Mouse (Mus musculus) myocyte (in vitro differentiated cells): Measurements from ENCODE around the gene Spata16. TPM values are rescaled to one million over a fixed set of nuclear protein-coding genes. Genes with fewer than 3 reads are reported as not detected.

Source experiments
- H3K27me3 ChIP-seq: one replicate; pipeline ENCODE4 v1.6.1; 2011; ENCODE audit not compliant: control insufficient read depth, insufficient read depth, insufficient read length
- H3K36me3 ChIP-seq: one replicate; pipeline ENCODE4 v1.6.1; 2011; ENCODE audit not compliant: control insufficient read depth, insufficient read depth
- H3K4me2 ChIP-seq: one replicate; pipeline ENCODE4 v1.6.1; 2011; ENCODE audit warnings: low read depth, control low read depth
- H3K4me3 ChIP-seq: one replicate; pipeline ENCODE4 v1.5.1; 2011; ENCODE audit warnings: mild to moderate bottlenecking, control low read depth, moderate library complexity
- H3K79me2 ChIP-seq: one replicate; pipeline ENCODE4 v1.6.1; 2011; ENCODE audit not compliant: control insufficient read depth, insufficient read depth
- H3ac ChIP-seq: one replicate; pipeline ENCODE4 v1.6.1; 2011; ENCODE audit not compliant: control insufficient read depth, insufficient read length
- CEBPB ChIP-seq: IDR thresholded peaks from 2 replicates; pipeline ENCODE4 v1.6.1; 2011; ENCODE audit warnings: mild to moderate bottlenecking, moderate library complexity; ENCODE audit not compliant: poor library complexity, insufficient read depth, severe bottlenecking
- E2F4 ChIP-seq: IDR thresholded peaks from one replicate; pipeline ENCODE4 v1.6.1; 2011; ENCODE audit warnings: mild to moderate bottlenecking, control low read depth, moderate library complexity; ENCODE audit not compliant: insufficient read depth
- MAX ChIP-seq: IDR thresholded peaks from one replicate; pipeline ENCODE4 v1.6.1; 2011; ENCODE audit warnings: low read depth, mild to moderate bottlenecking, control low read depth
- MYOD1 ChIP-seq, 3 experiments: IDR thresholded peaks; one replicate each; pipeline ENCODE4 v1.6.1; 2011; ENCODE audit warnings: control low read depth in 2 of 3, low read depth in 2 of 3, mild to moderate bottlenecking in 2 of 3, moderate library complexity in 1 of 3; ENCODE audit not compliant: insufficient read length in 2 of 3, control insufficient read depth in 1 of 3
- MYOG ChIP-seq, 3 experiments: IDR thresholded peaks; one replicate each; pipeline ENCODE4 v1.6.1; 2011; ENCODE audit warnings: control low read depth in 2 of 3, low read depth in 2 of 3, mild to moderate bottlenecking in 2 of 3; ENCODE audit not compliant: insufficient read length in 2 of 3, control insufficient read depth in 1 of 3, insufficient read depth in 1 of 3
- POLR2A ChIP-seq: IDR thresholded peaks from one replicate; pipeline ENCODE4 v1.6.1; 2011; ENCODE audit warnings: low read depth, mild to moderate bottlenecking, control low read depth, moderate library complexity; ENCODE audit not compliant: insufficient read length
- POLR2AphosphoS2 ChIP-seq: IDR thresholded peaks from one replicate; pipeline ENCODE4 v1.6.1; 2011; ENCODE audit warnings: low read depth, control low read depth; ENCODE audit not compliant: insufficient read length
- REST ChIP-seq: IDR thresholded peaks from one replicate; pipeline ENCODE4 v1.6.1; 2011; ENCODE audit warnings: mild to moderate bottlenecking, control low read depth, moderate library complexity; ENCODE audit not compliant: insufficient read depth, insufficient read length
- SRF ChIP-seq: IDR thresholded peaks from one replicate; pipeline ENCODE4 v1.6.1; 2011; ENCODE audit warnings: low read depth; ENCODE audit not compliant: control insufficient read depth, insufficient read length
- TCF12 ChIP-seq: IDR thresholded peaks from one replicate; pipeline ENCODE4 v1.6.1; 2011; ENCODE audit warnings: mild to moderate bottlenecking, control low read depth; ENCODE audit not compliant: poor library complexity, insufficient read depth, severe bottlenecking
- TCF3 ChIP-seq: IDR thresholded peaks from one replicate; pipeline ENCODE4 v1.6.1; 2011; ENCODE audit warnings: low read depth, control low read depth; ENCODE audit not compliant: insufficient read length
- USF1 ChIP-seq: IDR thresholded peaks from one replicate; pipeline ENCODE4 v1.6.1; 2011; ENCODE audit warnings: low read depth, mild to moderate bottlenecking, control low read depth, moderate library complexity
- polyA plus RNA-seq: library from polyadenylated mRNA; unstranded; fragments of >200 nt; fragmentation: generic; extraction: Trizol; gene quantifications from one replicate; pipeline ENCODE4 v1.2.1, GENCODE M21; 2012; ENCODE audit warnings: missing spikeins

The Spata16 gene
- not detected for polyA plus RNA-seq

DNA sequence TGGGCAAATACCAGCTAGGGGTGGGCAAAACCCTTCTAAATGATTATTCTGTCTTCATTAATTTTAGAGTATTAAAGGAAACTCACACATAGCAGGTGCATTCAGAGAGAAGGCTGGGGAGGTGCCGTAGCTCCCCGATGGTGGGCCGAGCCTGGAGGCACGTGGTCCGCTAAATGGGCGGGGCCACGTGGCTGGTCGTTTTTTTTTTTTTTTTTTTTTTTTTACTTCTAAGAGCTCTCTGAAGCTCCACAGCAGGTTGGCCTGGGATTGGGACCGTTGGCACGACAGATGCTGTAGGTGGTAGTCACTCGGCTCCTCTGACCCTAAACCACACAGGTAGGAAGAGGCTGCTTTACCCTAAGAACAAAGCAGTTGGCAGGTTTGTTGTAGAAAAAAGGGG lies at the start of gene Spata16:
Spata16 (plus strand) TSS at position 219 of the 400 bp plus-strand sequence.
- Histone ChIP-seq H3K4me3 (no peak within 1 kb of the TSS), H3K27me3 (no peaks in the 10 kb centered on the region), H3K79me2 (no peaks in the 10 kb centered on the region), H3K36me3 (no peaks in the 10 kb centered on the region), H3ac (no peak within 1 kb of the TSS), H3K4me2 (no peak within 1 kb of the TSS)
- no peak for TF ChIP-seq CEBPB
- no peak for TF ChIP-seq POLR2A
- TF ChIP-seq USF1 = no peak
- TF ChIP-seq MYOD1 (IDR thresholded peaks at IDR 0.05; ENCODE audit: control insufficient read depth in 1 of 3, insufficient read length in 2 of 3, low read depth in 2 of 3) = no peak
- TF ChIP-seq REST = no peak
- no peak for TF ChIP-seq POLR2AphosphoS2
- TF ChIP-seq TCF12 = no peak
- no peak for TF ChIP-seq SRF
- TF ChIP-seq TCF3 = no peak

DNA sequence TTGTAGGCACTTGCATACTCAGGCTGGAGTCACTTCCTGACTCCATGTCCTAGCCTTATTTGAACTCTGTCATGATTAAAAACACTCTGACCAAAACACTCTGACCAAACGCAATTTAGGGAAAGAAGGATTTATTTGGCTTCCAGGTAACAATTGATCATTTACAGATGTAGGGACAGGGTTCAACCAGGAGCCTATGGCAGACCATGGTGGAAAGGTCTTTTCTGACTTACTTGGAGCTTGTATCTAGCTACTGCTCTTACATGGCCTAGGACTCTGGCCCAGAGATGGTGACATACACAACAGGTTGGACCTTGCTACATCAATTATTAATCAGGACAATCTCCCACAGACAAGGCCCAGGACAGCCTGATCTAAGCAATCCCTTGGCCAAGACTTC lies 32.6 kb upstream of the Spata16 start:
- TF ChIP-seq POLR2AphosphoS2 (no peak), TCF3 (no peak), REST (no peak), USF1 (no peak)
- Histone ChIP-seq H3K4me2 (no peak overlapping the region), H3K27me3 (no peaks in the 10 kb centered on the region), H3K36me3 (no peaks in the 10 kb centered on the region), H3K79me2 (no peaks in the 10 kb centered on the region), H3K4me3 (no peak overlapping the region), H3ac (no peak overlapping the region)

DNA sequence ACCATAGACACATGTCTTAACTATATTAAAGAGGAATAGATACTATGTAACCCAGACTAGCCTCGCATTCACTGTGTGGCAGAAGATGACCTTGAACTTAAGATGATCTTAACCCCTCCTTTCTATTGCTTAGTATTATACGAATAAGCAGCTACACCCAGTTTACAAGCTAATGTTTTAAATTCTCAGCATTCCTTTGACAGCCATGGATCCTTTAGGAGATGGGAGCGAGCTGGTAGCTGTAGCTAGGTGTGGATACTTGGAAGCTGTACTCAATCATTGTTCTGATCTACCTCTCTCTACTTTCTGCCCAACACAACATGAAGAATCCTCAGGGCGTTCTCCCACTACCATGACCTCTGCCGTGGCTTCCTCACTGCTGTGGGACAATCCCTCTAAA lies 28.9 kb upstream of the Spata16 start:
- TF ChIP-seq MAX = no peak
- TF ChIP-seq REST = no peak
- TF ChIP-seq TCF3 = no peak
- TF ChIP-seq MYOG (IDR thresholded peaks at IDR 0.05; ENCODE audit: control insufficient read depth in 1 of 3, insufficient read depth in 1 of 3, insufficient read length in 2 of 3, low read depth in 2 of 3) = no peak
- TF ChIP-seq CEBPB = no peak
- TF ChIP-seq MYOD1 (IDR thresholded peaks at IDR 0.05; ENCODE audit: control insufficient read depth in 1 of 3, insufficient read length in 2 of 3, low read depth in 2 of 3) = no peak
- no peak for TF ChIP-seq POLR2AphosphoS2
- TF ChIP-seq USF1 = no peak
- no peak for TF ChIP-seq E2F4
- TF ChIP-seq TCF12 = no peak
- TF ChIP-seq POLR2A = no peak
- no peak for TF ChIP-seq SRF
- Histone ChIP-seq H3K4me3 (no peak overlapping the region), H3K36me3 (no peaks in the 10 kb centered on the region), H3ac (no peak overlapping the region), H3K27me3 (no peaks in the 10 kb centered on the region), H3K79me2 (no peaks in the 10 kb centered on the region), H3K4me2 (no peak overlapping the region)

DNA sequence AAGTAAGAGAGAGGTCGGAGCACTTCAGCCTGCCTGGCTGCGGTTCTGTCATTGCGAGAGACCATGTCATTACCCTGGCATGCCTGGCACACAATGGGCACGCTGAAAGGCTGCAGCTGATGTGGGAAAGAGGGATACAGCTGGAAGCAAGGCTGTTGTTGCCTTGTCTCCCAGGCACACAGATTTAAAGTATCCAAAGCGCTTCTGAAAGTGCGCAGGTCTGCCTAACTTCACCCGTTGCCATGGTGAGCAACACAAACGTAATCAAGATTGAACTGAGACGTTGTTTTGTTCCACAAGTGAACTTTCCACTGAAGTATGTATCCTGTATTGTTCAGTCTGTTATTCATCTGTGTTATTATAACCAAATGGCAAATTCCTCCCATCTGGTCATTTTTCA lies 1.8 kb downstream of the Spata16 start:
- no peak overlapping the region for H3ac ChIP-seq
- TF ChIP-seq MYOG (IDR thresholded peaks at IDR 0.05; ENCODE audit: control insufficient read depth in 1 of 3, insufficient read depth in 1 of 3, insufficient read length in 2 of 3, low read depth in 2 of 3) (no peak), MAX (no peak), CEBPB (no peak), MYOD1 (IDR thresholded peaks at IDR 0.05; ENCODE audit: control insufficient read depth in 1 of 3, insufficient read length in 2 of 3, low read depth in 2 of 3) (no peak), TCF12 (no peak), USF1 (no peak), POLR2A (no peak), POLR2AphosphoS2 (no peak), E2F4 (no peak), REST (no peak), SRF (no peak)
- no peak overlapping the region for H3K4me3 ChIP-seq
- no peaks in the 10 kb centered on the region for H3K36me3 ChIP-seq
- H3K79me2 ChIP-seq = no peaks in the 10 kb centered on the region
- no peaks in the 10 kb centered on the region for H3K27me3 ChIP-seq
- H3K4me2 ChIP-seq = no peak overlapping the region

DNA sequence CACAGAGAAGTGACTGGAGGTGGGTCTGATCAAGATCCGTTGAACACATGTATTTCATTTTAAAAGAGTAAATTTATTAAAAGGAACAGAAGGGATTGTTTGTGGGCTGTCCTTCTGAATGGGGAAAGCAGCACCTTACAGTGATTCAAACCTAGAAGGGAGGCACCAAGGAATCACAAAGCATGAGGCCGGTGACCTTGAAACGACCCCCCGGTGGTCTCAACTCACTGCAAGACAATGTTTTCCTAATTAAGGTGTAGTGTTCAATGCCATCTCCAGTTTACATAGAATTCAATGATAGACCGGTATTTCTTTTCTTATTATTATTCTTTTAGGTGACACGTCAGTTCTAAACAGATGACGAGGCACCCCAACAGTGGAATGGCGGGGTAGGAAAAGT lies 2.4 kb downstream of the Spata16 start:
- no peak for TF ChIP-seq E2F4
- no peak for TF ChIP-seq TCF12
- TF ChIP-seq MAX = no peak
- TF ChIP-seq TCF3 = no peak
- no peak for TF ChIP-seq POLR2AphosphoS2
- TF ChIP-seq SRF = no peak
- no peak for TF ChIP-seq CEBPB
- no peak for TF ChIP-seq MYOD1 (IDR thresholded peaks at IDR 0.05; ENCODE audit: control insufficient read depth in 1 of 3, insufficient read length in 2 of 3, low read depth in 2 of 3)
- no peak for TF ChIP-seq USF1
- no peak for TF ChIP-seq POLR2A
- no peak for TF ChIP-seq REST
- TF ChIP-seq MYOG (IDR thresholded peaks at IDR 0.05; ENCODE audit: control insufficient read depth in 1 of 3, insufficient read depth in 1 of 3, insufficient read length in 2 of 3, low read depth in 2 of 3) = no peak
- Histone ChIP-seq H3K36me3 (no peaks in the 10 kb centered on the region), H3K4me3 (no peak overlapping the region), H3K4me2 (no peak overlapping the region), H3K79me2 (no peaks in the 10 kb centered on the region), H3K27me3 (no peaks in the 10 kb centered on the region), H3ac (no peak overlapping the region)
